Mouse (Mus musculus) frontal cortex, postnatal 14 days (tissue): ENCODE results near the gene Glis3.

Experiments used
- DNase-seq, 2 experiments: peaks; one replicate each; pipeline ENCODE4 v3.0.0; 2022; ENCODE audit warnings: low spot score in 2 of 2

The Glis3 gene

GRCm38 (mm10) chr19:28478055-28478454 lies 201.8 kb downstream of the Glis3 start:
- no peak for DNase-seq

- no peak for DNase-seq
Observed at GRCm38 (mm10) chr19:28477326-28477863, 202.5 kb downstream of the Glis3 start.

- no peak for DNase-seq
Observed at GRCm38 (mm10) chr19:28473621-28474020, 206.3 kb downstream of the Glis3 start.

GRCm38 (mm10) chr19:28471144-28471543 lies 208.7 kb downstream of the Glis3 start:
- no peak for DNase-seq

GRCm38 (mm10) chr19:28465779-28466178 lies 214.1 kb downstream of the Glis3 start:
- no peak for DNase-seq

- DNase-seq = no peak
Observed at GRCm38 (mm10) chr19:28454331-28454730, 225.5 kb downstream of the Glis3 start.

- peak in 1 of 2 experiments; percentile 14 for DNase-seq
Observed at GRCm38 (mm10) chr19:28452951-28453520, 226.8 kb downstream of the Glis3 start.

- no peak for DNase-seq
Observed at GRCm38 (mm10) chr19:28448811-28449210, 231.1 kb downstream of the Glis3 start.

GRCm38 (mm10) chr19:28442161-28442560 lies 237.7 kb downstream of the Glis3 start:
- DNase-seq = no peak

GRCm38 (mm10) chr19:28436457-28437148 lies 243.3 kb downstream of the Glis3 start:
- peak; percentile 27 to 40 for DNase-seq

- DNase-seq = no peak
Observed at GRCm38 (mm10) chr19:28428220-28428816, 251.6 kb downstream of the Glis3 start.

- DNase-seq = no peak
Observed at GRCm38 (mm10) chr19:28424180-28424579, 255.7 kb downstream of the Glis3 start.

GRCm38 (mm10) chr19:28422939-28423338 lies 256.9 kb downstream of the Glis3 start:
- no peak for DNase-seq

GRCm38 (mm10) chr19:28416069-28416468 lies 263.8 kb downstream of the Glis3 start:
- DNase-seq = no peak

- DNase-seq = no peak
Observed at GRCm38 (mm10) chr19:28408787-28409186, 271.1 kb downstream of the Glis3 start.

GRCm38 (mm10) chr19:28402956-28403355 lies 276.9 kb downstream of the Glis3 start:
- DNase-seq = no peak

GRCm38 (mm10) chr19:28395584-28395861 lies 284.4 kb downstream of the Glis3 start:
- no peak for DNase-seq

- DNase-seq = no peak
Observed at GRCm38 (mm10) chr19:28394826-28395583, 284.9 kb downstream of the Glis3 start.

GRCm38 (mm10) chr19:28393766-28394165 lies 286.1 kb downstream of the Glis3 start:
- no peak for DNase-seq

GRCm38 (mm10) chr19:28392838-28393237 lies 287.0 kb downstream of the Glis3 start:
- no peak for DNase-seq

- DNase-seq = no peak
Observed at GRCm38 (mm10) chr19:28390920-28391319, 289.0 kb downstream of the Glis3 start.

GRCm38 (mm10) chr19:28389146-28389545 lies 290.7 kb downstream of the Glis3 start:
- DNase-seq = no peak
